ENCODE assay signal across 8 mouse cellular contexts in genomic region chr8:66486084-66486763, GRCm38 (mm10). TPM values are rescaled to one million over a fixed set of nuclear protein-coding genes. Genes with fewer than 3 reads are reported as not detected.
DNase-seq lines count a peak whose midpoint lies in the region; ATAC-seq lines count a peak whose summit lies in the region.

Tma16 (minus strand) TSS chr8:66486530.

- H3K4me1 ChIP-seq in hindbrain, embryonic 13.5 days (replicated peaks), result peaks cover 10% of the 10 kb centered on the region

- peak within 1 kb of the TSS; percentile 94 for H3K4me3 ChIP-seq in hindbrain, embryonic 13.5 days

- under 1% methylated on average over 45 of the region's 45 CpGs for WGBS in hindbrain, embryonic 13.5 days

- no peaks in the 10 kb centered on the region for H3K9me3 ChIP-seq in hindbrain, embryonic 13.5 days

- peaks cover 19% of the 10 kb centered on the region for H3K36me3 ChIP-seq in hindbrain, embryonic 13.5 days

- peak; percentile 98 for ATAC-seq in hindbrain, embryonic 13.5 days (ENCODE audit: low FRiP score)

- H3K27ac ChIP-seq in hindbrain, embryonic 13.5 days, result peak within 1 kb of the TSS; percentile 66

- H3K9ac ChIP-seq in hindbrain, embryonic 13.5 days, result peak within 1 kb of the TSS; percentile 93

- H3K4me2 ChIP-seq in hindbrain, embryonic 13.5 days, result peak within 1 kb of the TSS; percentile 62

- DNase-seq in NIH3T3 (ENCODE audit: low read depth), result peak; percentile 93
- peak; percentile 90 to 92 for DNase-seq in cerebellum, postnatal 10 days
- DNase-seq in frontal cortex, postnatal 14 days (ENCODE audit: low spot score in 2 of 2), result peak; percentile 74
- peak; percentile 74 to 88 for DNase-seq in layer of hippocampus, postnatal 25 days (ENCODE audit: extremely low spot score in 1 of 2, low spot score in 1 of 2)
- DNase-seq in lung, postnatal 25 days (ENCODE audit: low spot score), result peak; percentile 65
- peak; percentile 93 for DNase-seq in retina, embryonic 14.5 days (ENCODE audit: low spot score)
- DNase-seq in thymus, postnatal 4 days, result peak; percentile 81

- no peaks in the 10 kb centered on the region for H3K27me3 ChIP-seq in hindbrain, embryonic 13.5 days

RNA-seq across cellular contexts. Expression of gene Tma16, which starts in this region (rescaled TPM):
- 10.9 and 13.0 TPM in 2 replicates for polyA plus RNA-seq in hindbrain, embryonic 13.5 days (2015; fragmentation: Nextera tagmentation; extraction: Ambion mirVana)
- 10 to 100 TPM in 1 of 2 experiments, 1 to 10 TPM in 1; 8.6 to 12.2 TPM for total RNA-seq in layer of hippocampus, postnatal 25 days (2021)

Comparison
In these comparisons a context has a peak if more than half of its experiments do, and no peak if none do; other contexts are left out.
1. Peak in every context shown above with its lines: DNase-seq, ATAC-seq, H3K4me3 ChIP-seq and H3K27ac ChIP-seq.